Mouse (Mus musculus) liver, embryonic 16.5 days (tissue): ENCODE results near the gene Ica1l. TPM values are rescaled to one million over a fixed set of nuclear protein-coding genes. Genes with fewer than 3 reads are reported as not detected.

Experiments
- ATAC-seq: fragments of 200-750 bp; cut with Nextera tagmentation; 2 replicates; pipeline ENCODE4 v1.8.0; 2017; ENCODE audit warnings: low read depth, mild to moderate bottlenecking, moderate number of reproducible peaks, moderate library complexity
- H3K27ac ChIP-seq: fragments of 300-500 bp; sonication (generic); 2 replicates; pipeline ENCODE4 v1.5.1; 2014; ENCODE audit warnings: mild to moderate bottlenecking, low read length
- H3K27me3 ChIP-seq: fragments of 300-500 bp; sonication (generic); 2 replicates; pipeline ENCODE4 v1.6.1; 2014; ENCODE audit warnings: low read depth, low read length, mixed read lengths; ENCODE audit not compliant: control insufficient read depth, insufficient read depth
- H3K36me3 ChIP-seq: fragments of 300-500 bp; sonication (generic); 2 replicates; pipeline ENCODE4 v1.6.1; 2014; ENCODE audit warnings: mild to moderate bottlenecking; ENCODE audit not compliant: control insufficient read depth, insufficient read depth
- H3K4me1 ChIP-seq: fragments of 300-500 bp; sonication (generic); 2 replicates; pipeline ENCODE4 v1.6.1; 2014; ENCODE audit warnings: low read depth, low read length, mixed read lengths; ENCODE audit not compliant: control insufficient read depth
- H3K4me2 ChIP-seq: fragments of 300-500 bp; sonication (generic); 2 replicates; pipeline ENCODE4 v1.6.1; 2014; ENCODE audit warnings: low read depth, low read length, mixed read lengths
- H3K4me3 ChIP-seq: fragments of 300-500 bp; sonication (generic); 2 replicates; pipeline ENCODE4 v1.5.1; 2014; ENCODE audit warnings: low read depth, mild to moderate bottlenecking, low read length
- H3K9ac ChIP-seq: fragments of 300-500 bp; sonication (generic); 2 replicates; pipeline ENCODE4 v1.6.1; 2014; ENCODE audit warnings: low read depth, low read length
- H3K9me3 ChIP-seq: fragments of 300-500 bp; sonication (generic); replicated peaks from 2 replicates; pipeline ENCODE4 v1.6.1; 2016; ENCODE audit warnings: low read length; ENCODE audit not compliant: control insufficient read depth
- WGBS: fragments of 180-500 bp; shearing (Covaris S2); extraction: QIAGEN DNeasy Blood & Tissue Kit; methylation state at CpG from one replicate; pipeline ENCODE4 v1.1.7; 2014; ENCODE audit not compliant: insufficient replicate concordance; 5-methylcytosine and 5-hydroxymethylcytosine counted together
- polyA plus RNA-seq: library from polyadenylated mRNA; unstranded; fragments of >200 nt; fragmentation: Nextera tagmentation; extraction: Ambion mirVana; gene quantifications from 2 replicates; pipeline ENCODE4 v1.2.1, GENCODE M21; 2015

Gene Ica1l
- polyA plus RNA-seq, 1 experiment from 2014 or later, result 0.11 TPM

DNA sequence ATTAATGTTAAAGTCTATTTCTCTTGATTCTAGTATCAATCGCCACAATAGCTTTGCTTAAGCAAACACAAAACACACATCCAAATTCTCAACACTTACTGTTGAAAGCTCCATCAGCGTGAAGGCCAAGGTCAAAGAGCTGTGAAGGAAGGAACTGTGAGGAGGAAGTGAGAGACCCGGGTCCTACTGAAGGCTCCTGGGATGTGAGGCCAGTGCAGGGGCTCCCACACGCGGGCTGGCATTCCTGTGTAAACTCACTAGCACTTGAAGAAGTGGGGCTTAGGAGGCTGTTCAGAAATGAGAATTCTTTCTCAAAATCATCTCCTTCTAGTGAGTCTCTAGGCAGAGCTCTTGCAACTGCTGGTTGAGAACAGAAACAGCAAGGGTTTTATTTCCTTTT lies 45.6 kb downstream of the Ica1l start:
- Histone ChIP-seq H3K9me3 (no peaks in the 10 kb centered on the region), H3K36me3 (no peaks in the 10 kb centered on the region), H3K27me3 (no peaks in the 10 kb centered on the region), H3K9ac (no peak overlapping the region), H3K4me1 (no peaks in the 10 kb centered on the region), H3K27ac (no peak overlapping the region), H3K4me3 (no peak overlapping the region), H3K4me2 (no peak overlapping the region)
- ATAC-seq, result no peak
- 29% methylated on average over 5 of the region's 5 CpGs for WGBS

DNA sequence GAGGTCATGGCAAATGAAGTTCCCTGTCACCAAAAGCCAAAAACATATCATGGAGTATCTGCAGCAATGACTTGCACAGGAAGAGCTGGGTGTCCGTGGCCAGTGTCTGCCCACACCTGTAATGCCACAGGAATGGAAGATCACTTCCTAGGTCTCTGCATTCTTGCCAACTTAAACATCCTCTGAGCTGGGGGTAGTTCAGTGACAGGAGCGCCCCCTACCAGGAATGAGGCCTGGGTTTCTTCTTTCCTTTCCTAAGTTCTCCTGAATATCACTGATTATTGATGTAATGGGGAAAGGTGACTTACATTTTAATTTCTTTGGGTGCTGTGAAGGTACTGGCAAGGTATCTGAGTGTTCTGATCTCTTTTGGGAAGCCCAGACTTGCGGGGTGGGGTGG lies 47.3 kb downstream of the Ica1l start:
- no peak overlapping the region for H3K4me3 ChIP-seq
- no peaks in the 10 kb centered on the region for H3K27me3 ChIP-seq
- no peaks in the 10 kb centered on the region for H3K9me3 ChIP-seq
- H3K4me1 ChIP-seq, result no peaks in the 10 kb centered on the region
- no peaks in the 10 kb centered on the region for H3K36me3 ChIP-seq
- no peak overlapping the region for H3K4me2 ChIP-seq
- ATAC-seq, result no peak
- 34% methylated on average over 3 of the region's 3 CpGs for WGBS
- no peak overlapping the region for H3K9ac ChIP-seq
- no peak overlapping the region for H3K27ac ChIP-seq

GRCm38 (mm10) chr1:59987399-59988040 lies 55.5 kb downstream of the Ica1l start:
- H3K4me2 ChIP-seq, result no peak overlapping the region
- 78% methylated on average over 3 of the region's 3 CpGs for WGBS
- no peak for ATAC-seq

GRCm38 (mm10) chr1:59986626-59987025 lies 56.4 kb downstream of the Ica1l start:
- ATAC-seq, result no peak
- Histone ChIP-seq H3K4me3 (no peak overlapping the region), H3K9me3 (no peaks in the 10 kb centered on the region), H3K36me3 (peaks cover 1% of the 10 kb centered on the region; the same call in 1 of the 2 replicates), H3K27ac (no peak overlapping the region), H3K4me1 (no peaks in the 10 kb centered on the region), H3K4me2 (no peak overlapping the region), H3K9ac (no peak overlapping the region), H3K27me3 (no peaks in the 10 kb centered on the region)

More at GRCm38 (mm10) chr1:59987399-59988040, 55.5 kb downstream of the Ica1l start:
- Histone ChIP-seq H3K9me3 (no peaks in the 10 kb centered on the region), H3K9ac (no peak overlapping the region), H3K4me3 (no peak overlapping the region), H3K4me1 (no peaks in the 10 kb centered on the region), H3K27me3 (no peaks in the 10 kb centered on the region), H3K27ac (no peak overlapping the region), H3K36me3 (no peaks in the 10 kb centered on the region)

- Histone ChIP-seq H3K4me2 (no peak overlapping the region), H3K4me1 (no peaks in the 10 kb centered on the region), H3K9ac (no peak overlapping the region), H3K27ac (no peak overlapping the region), H3K36me3 (no peaks in the 10 kb centered on the region; the same call in 1 of the 2 replicates), H3K9me3 (no peaks in the 10 kb centered on the region), H3K4me3 (no peak overlapping the region), H3K27me3 (no peaks in the 10 kb centered on the region)
- ATAC-seq, result no peak
- WGBS, result 68% methylated on average over 4 of the region's 4 CpGs
Observed at GRCm38 (mm10) chr1:59967291-59967690, 75.7 kb downstream of the Ica1l start.

DNA sequence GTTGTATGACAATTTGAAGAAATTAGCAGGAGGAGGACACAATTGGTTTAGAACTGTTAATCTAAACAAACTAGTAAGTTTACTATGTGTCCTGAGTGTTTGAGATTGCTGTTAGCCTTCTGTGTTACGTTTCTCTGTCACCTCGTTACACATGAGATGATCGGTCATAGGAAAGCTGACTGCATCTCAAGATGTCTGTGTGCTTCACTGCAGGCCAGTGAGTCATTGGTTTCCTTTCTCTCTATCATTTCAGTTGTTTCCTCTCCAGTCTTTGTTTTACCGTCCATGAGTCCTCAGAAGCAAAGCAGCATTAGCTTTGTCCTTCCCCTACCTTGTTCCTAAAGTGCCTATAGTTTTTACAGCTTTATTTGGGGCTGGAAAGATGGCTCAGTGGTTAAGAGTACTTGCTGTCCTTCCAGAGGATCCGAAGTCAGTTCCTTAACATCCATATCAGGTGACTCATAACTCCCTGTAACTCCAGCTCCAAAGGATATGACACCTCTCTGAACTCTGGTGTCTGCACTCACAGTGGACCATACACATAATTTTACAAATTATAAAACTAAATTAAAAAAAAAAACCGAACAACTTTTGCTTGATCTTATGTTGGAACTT lies 76.7 kb downstream of the Ica1l start:
- ATAC-seq, result no peak
- H3K27ac ChIP-seq, result no peak overlapping the region
- H3K4me1 ChIP-seq, result no peaks in the 10 kb centered on the region
- H3K9me3 ChIP-seq, result no peaks in the 10 kb centered on the region
- H3K4me2 ChIP-seq, result no peak overlapping the region
- H3K9ac ChIP-seq, result no peak overlapping the region
- H3K4me3 ChIP-seq, result no peak overlapping the region
- H3K36me3 ChIP-seq, result no peaks in the 10 kb centered on the region; the same call in 1 of the 2 replicates
- H3K27me3 ChIP-seq, result no peaks in the 10 kb centered on the region
- 64% methylated on average over 6 of the region's 6 CpGs for WGBS

DNA sequence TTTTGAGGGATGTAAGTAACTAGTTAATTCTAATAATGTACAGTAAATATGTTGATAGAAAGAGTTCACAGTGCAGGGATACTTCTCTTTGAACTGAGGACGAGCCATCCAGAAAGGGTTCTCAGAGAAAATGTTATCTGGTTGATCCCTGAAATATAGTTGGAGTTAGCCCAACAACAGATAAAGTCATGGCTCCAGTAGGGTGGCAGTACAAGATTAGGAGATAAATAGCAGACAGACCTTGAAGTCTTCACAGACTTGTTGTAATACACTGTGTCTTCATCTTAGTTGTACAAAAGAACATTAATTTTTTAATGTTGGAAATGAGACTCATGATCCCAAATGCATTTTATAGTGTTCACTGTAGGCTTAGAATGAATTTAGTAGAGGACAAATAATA lies 83.0 kb downstream of the Ica1l start:
- H3K4me1 ChIP-seq, result no peaks in the 10 kb centered on the region
- no peaks in the 10 kb centered on the region for H3K9me3 ChIP-seq
- WGBS, result 25% methylated on average over 1 of the region's 1 CpGs
- no peak overlapping the region for H3K9ac ChIP-seq
- H3K4me3 ChIP-seq, result no peak overlapping the region
- no peaks in the 10 kb centered on the region for H3K27me3 ChIP-seq
- no peak overlapping the region for H3K4me2 ChIP-seq
- no peaks in the 10 kb centered on the region for H3K36me3 ChIP-seq
- peak; percentile 41; the same call in 1 of the 2 replicates for ATAC-seq
- H3K27ac ChIP-seq, result no peak overlapping the region

GRCm38 (mm10) chr1:59957206-59957605 lies 85.8 kb downstream of the Ica1l start:
- Histone ChIP-seq H3K4me3 (no peak overlapping the region), H3K4me2 (no peak overlapping the region), H3K36me3 (no peaks in the 10 kb centered on the region), H3K27ac (no peak overlapping the region), H3K9ac (no peak overlapping the region), H3K4me1 (no peaks in the 10 kb centered on the region), H3K9me3 (no peaks in the 10 kb centered on the region), H3K27me3 (no peaks in the 10 kb centered on the region)
- WGBS, result 35% methylated on average over 3 of the region's 3 CpGs
- no peak for ATAC-seq

DNA sequence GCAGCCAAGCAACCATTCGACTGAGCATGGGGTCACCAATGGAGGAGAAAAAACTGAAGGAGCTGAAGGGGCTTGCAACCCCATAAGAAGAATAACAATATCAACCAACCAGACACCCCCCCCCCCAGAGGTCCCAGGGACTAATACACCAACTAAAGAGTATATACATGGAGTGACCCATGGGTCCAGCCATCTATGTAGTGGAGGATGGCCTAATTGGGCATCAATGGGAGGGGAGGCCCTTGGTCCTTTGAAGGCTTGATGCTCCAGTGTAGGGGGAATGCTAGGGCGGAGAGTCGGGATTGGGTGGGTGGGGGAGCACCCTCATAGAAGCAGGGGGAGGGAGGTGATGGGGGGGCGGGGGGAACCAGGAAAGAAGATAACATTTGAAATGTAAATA lies 95.5 kb downstream of the Ica1l start:
- Histone ChIP-seq H3K4me1 (peaks cover 4% of the 10 kb centered on the region; the same call in 1 of the 2 replicates), H3K9me3 (no peaks in the 10 kb centered on the region), H3K27me3 (no peaks in the 10 kb centered on the region), H3K4me3 (no peak overlapping the region), H3K4me2 (no peak overlapping the region), H3K27ac (no peak overlapping the region), H3K36me3 (no peaks in the 10 kb centered on the region), H3K9ac (no peak overlapping the region)
- no peak for ATAC-seq
- WGBS, result 87% methylated on average over 4 of the region's 4 CpGs
